Mouse (Mus musculus) 3T3-L1 (cell line): ENCODE results near the gene Erc2.

ENCODE experiments used
- DNase-seq: peaks from one replicate; pipeline ENCODE4 v3.0.0-alpha.2; 2015; ENCODE audit warnings: low read depth, low spot score

The Erc2 gene

DNA sequence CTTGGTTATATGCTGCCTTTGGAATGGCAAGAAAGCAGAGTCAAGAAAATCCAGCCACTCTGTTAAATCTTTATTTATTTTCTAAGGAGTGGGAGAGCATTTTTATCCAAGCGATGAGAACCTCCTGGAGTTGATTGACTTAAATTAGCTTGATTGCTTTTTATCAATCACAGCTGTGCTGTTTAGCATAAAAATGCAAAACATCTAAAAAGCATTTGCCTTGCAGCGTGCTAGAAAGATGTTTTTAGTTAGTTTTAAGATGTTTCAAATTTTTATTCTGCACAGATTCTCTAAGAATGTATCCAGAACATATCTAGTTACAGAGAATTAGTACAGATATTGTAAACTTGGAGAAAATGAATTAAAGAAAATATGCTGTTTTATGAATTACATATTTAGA lies 315.7 kb downstream of the Erc2 start:
- no peak for DNase-seq

DNA sequence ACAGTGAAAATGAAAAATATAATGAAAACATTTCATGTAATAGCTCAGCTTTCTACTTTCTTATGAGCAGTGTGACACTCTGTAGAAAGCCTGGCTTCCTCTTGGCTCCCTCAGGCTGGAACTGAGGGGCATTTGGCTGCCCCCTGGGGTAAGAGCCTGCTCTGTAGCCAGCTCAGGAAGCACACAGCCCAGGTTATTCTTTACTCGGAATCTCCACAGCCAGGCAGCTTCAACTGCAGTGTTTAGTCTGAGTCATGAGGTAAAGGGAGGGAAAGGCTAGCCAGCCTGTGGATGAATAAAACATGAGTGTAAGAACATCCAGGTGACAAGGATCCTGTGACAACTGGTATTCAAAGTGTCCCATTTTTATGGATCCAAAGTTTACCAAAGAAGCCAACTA lies 323.0 kb downstream of the Erc2 start:
- no peak for DNase-seq

DNA sequence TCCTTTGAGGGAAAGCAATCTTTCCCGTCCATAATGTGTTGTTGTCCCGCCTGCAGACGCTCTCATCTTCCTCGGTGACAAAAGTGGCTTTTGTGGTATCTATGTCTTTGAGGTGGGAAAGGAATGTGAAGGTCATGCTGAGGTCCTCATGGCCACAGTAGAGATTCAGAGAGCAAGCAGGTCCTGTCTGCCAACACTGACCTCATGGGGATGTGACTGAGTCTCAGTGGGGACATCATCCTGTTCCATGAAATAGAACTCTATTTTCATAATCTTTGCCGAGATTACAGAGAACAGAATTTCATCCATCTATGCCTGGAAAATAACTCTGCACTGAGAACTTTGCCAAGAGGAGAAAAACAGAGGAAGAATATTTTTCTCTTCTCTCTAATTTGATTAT lies 324.0 kb downstream of the Erc2 start:
- DNase-seq: no peak

DNA sequence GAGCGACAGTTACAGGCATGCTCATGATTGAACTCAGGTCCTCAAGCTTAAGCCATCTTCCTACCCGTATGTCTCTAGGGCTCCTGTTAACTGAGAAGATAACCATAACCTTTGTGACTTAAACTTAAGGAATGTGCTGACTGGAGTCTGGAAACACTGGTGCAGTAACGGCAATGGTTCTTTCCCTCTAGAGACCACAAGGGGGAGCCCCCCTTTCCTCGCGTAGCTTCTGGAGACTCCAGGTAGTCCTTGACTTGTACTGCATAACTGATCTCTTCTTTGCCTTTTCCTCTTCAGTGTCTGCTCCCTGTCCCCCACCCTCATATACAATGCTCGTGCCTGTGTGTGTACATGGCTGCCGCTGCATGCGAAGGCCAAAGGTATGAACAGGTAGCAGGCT lies 326.2 kb downstream of the Erc2 start:
- DNase-seq: peak; percentile 56

DNA sequence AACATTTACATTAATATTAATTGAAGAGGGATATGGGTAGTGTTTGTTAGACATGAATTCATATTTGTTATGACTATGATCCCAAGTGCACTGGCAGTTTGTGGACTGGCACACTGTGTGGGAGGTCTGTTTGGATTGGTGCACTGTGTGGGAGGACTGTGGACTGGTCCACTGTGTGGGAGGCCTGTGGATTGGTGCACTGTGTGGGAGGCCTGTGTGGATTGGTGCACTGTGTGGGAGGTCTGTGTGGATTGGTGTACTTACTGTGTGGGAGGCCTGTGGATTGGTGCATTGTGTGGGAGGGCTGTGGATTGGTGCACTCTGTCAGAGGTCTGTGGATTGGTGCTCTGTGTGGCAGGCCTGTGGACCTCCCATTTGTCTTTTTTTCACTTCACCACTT lies 331.6 kb downstream of the Erc2 start:
- DNase-seq: no peak

DNA sequence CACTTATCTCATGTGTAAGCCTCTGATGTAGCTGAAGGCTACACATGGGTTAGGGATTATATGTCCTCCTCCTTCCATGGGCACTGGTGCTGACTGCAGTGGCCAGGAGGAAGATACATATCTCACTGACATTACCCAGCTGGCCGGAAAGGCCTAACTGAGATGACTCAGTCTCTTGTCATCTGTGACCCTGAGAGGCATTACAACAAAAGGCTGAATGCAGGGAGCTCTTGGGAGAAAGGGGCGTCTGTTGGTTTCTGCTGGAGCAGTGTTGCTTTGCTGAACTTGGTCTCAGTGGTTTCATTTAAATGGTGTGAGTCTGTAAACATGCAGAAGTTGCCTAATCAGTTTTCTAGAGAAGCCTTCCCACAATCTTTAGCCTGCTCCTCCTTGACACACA lies 334.6 kb downstream of the Erc2 start:
- DNase-seq: peak; percentile 77

DNA sequence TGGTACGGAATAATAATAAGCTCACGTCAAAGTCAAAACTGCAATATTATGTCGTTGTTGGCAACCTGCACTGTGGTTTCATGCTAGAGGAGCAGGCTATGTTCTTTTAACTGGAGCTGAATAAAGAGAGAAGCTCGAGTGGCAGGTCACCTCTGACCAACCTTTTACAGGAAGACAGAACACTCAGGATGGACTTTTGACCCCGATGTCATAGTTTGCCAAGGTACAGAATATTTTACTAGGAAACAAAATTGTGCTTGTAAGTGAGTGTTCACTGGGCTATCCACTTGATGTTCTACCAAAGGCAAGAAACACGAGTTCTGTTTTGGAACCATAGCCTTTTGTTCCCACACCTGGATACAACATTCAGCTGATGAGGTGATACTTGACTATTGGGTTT lies 351.5 kb downstream of the Erc2 start:
- no peak for DNase-seq

DNA sequence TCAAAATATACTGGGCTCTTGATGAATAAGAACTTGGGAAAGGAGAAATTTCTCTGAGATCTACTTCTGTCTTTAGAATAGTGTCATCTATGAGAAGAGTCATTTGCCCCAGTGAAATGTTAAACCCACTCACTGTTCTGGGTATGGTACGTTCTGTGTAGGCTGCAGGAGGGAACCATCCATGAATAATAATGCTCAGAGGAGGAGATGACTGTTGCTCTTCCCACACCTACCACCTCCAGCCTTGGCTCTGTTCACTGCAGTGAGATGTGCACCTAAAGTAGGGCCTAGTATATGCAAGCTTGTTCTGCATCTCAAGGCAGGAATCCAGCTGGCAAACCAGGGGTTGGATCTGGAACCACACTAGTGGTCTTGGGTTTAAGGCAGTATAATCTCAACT lies 353.4 kb downstream of the Erc2 start:
- DNase-seq: no peak

DNA sequence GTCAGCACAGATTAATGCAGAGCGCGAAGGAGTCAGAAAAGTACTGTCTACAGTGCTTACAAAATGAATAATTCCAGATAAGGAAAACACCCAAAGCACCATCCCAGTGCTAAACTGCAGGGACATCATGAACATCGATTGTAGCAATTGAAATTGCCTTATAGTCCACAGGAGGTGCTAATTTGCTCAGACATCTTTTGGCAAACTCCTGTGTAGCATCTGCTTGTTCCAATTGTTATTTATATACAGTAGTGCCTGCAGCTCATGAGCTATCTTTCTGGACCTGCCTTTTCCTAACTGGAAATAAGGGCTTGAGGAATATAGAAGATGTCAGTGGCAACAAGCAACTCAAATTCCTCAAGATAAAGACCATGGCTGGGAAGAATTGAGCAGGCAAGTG lies 362.5 kb downstream of the Erc2 start:
- no peak for DNase-seq

DNA sequence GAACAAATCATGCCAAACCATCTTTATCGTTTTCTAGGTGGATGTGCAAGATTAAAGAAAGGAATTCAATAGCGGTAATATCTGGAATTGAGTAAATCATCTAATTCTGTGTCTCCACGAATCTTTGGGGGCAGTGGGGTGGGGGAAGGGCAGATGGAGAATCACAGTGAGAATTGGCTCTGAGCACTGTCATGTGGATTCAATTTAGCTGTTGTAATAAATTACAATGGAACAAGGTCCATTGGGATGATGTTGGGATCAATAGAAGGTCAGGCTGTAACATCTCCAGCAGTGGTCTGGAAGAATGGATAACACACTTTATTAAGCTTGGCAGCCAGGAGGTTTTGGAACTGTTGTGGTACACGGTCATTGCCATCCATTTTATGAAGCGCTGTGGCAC lies 363.0 kb downstream of the Erc2 start:
- no peak for DNase-seq

DNA sequence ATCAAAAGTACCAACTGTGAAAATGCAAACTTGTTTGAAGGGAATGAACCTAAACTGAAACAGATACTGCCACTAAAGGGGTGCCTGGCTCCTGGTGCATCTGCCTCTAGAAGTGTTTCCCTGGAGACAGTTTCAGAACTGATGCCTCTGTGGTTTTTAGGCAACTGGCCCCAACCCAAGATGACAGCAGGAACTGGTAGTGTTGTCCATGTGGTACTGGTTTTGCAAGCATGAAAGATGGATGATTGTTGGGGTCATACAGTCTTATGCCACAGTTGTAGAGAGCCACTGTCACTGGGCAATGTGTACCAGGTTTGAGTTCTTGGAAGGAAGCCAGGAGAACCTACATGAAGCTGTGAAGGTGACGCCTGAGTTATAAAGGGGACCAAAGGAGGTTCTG lies 365.2 kb downstream of the Erc2 start:
- DNase-seq: peak; percentile 12

DNA sequence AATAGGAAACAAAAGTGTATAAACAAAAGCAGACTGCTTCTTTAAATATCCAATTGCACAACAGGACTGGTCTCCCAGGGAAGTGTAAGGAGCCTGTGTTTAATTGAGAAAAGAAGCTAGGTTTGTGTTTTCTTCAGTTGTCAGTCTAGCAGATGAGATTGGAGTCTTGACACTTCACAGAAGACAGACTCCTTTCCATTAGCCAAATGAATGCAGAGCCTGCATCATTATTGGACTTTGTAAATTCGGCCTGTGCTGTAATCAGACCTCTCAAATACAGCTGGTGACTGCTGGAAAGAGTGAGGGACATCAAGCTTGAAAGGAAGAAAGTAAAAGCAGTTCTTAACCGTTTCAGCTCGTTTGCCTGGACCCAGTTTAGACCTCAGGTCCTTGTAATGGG lies 376.3 kb downstream of the Erc2 start:
- no peak for DNase-seq

DNA sequence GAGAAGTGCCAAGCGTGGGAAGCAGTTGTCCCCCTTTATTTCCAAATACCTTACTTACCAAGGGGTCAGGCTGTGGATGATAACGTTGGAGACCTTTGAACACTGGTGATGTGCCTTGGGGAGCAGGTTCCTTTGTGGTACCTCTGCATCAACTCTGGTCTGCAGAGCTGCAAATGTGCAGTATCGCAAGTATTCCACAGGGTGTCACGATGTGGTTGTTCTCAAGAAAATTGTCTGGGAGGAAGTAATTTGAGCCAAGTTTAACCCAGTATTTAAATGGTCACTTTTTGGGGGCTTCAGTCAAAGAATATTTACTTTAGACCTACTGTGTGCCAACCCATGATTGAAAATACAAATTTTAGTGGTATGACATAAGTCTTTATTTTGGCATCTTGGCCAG lies 381.8 kb downstream of the Erc2 start:
- DNase-seq: peak; percentile 51

DNA sequence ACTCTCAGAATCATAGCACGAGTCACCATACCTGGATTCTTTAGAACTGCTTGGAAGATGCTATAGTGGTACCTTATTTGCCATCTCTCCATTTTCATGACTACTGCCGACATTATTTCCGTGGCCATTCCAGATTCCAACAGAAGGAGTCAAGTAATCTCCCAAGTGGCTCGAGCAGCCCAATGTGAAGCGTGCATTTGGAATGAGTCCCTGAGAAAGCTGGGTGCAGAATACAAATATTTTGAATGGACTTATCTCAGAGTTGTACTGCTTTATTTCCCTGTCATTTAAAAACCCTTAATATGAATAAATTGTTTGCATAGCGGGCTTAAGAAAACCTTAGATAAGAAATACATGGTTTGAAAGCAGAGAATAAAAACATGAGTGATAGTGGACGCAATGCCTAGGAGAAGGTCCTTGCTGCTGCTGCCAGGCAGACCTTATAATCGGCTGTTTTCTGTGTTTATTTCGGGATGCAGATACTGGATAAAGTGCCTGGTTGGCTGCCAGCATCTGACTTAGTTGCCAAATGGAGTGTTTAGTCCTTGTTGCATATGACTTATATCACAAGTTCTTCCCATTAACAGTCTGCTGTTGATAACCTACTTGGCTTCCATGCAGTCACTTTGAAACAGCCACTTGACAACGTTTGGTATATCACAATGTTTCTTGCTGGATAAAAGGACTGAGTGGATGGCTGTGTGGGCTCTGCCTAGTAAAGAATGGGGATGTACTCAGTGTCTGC lies 388.5 kb downstream of the Erc2 start:
- no peak for DNase-seq

DNA sequence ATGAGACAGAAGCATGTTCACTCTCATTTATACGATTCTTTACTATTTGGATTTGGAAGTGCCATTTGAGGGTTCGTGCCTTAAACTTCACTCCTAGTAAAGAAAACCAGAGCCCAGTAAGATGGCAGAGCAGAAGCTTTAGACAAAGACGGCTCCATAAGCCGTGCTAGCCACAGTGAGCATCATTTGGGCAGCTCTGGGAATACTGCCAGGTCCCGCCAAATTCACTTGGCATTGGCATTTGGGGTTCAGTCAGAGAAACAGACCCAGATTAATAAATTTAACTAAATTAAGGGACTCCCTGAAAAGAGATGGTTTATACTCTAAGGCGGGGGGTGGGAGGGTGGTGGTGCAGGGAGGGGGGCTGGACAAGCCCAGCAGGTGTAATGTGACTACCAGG lies 401.0 kb downstream of the Erc2 start:
- no peak for DNase-seq

DNA sequence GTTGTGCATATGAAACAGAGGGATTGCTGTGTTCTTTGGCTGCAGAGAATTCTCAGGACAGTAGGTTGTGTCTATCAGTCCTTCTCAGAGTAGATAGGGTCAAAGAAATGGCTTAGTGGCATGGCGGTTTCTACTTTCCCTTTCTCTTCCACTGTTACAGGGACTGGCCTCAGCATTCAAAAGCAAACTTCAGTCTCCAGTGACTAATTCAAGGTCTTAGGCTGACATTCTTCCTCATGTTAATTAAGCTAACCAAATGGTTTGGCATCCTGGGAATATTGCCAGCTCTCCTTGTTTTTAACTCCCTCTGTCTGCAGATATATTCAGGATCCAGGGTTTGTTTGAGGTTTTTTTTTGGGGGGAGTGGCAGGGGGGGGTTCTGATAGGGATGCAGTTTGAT lies 408.6 kb downstream of the Erc2 start:
- DNase-seq: peak; percentile 32

DNA sequence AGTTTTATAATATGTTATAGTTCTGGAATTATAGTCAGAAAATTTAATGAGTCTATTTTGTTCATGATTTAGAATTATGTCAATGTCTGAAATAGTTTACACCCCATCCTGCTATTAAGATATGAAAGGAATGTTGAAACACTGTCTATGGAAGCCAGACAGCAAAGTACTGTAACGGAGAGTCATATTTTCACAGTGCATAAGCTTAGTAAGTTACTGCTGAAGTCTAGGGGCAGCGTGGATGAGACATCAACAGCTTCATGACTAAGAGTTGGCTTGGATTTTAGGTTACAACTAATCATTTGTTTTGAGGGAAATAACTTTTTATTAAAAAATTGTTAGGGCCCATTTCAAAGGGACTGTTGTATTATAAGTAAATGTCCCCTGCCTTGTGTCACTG lies 412.8 kb downstream of the Erc2 start:
- peak; percentile 56 for DNase-seq

DNA sequence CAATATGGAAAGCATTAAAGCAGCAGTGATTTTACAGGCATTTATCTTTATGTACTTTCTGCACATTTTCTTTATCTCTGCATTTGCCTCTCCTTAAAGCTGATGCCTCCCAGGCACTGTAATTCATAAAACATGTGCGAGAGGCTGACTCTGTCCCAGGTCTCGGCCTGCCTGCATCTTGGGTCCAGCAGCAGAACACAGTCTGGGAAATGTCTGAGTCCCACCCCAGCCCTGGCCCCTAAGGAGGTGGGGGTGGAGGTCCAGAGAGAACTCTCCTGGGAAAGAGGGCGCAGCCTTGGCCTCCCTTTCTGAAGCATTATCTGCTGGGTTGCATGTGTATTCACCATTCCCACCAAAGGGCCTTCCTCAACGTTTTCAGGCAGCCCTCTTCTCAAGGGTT lies 420.9 kb downstream of the Erc2 start:
- no peak for DNase-seq

DNA sequence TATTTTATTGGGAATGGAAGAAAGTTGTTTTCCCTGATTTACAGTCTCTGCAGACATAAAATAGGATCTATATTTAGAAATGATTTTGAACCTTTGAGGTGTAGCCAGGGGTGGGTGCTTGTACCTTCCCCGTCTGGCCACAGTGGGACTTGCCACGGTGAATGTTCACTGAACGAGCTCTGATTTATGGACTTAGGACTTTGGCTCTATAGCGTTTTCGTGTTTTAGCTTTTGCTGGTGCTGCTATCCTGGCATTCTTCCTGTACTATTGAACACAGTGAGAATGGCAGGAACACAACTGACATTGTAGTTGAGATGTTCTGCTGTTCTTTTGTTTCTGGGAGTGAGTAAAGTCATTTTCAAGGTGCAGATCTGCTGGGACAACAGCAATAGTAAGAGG lies 429.4 kb downstream of the Erc2 start:
- DNase-seq: no peak

DNA sequence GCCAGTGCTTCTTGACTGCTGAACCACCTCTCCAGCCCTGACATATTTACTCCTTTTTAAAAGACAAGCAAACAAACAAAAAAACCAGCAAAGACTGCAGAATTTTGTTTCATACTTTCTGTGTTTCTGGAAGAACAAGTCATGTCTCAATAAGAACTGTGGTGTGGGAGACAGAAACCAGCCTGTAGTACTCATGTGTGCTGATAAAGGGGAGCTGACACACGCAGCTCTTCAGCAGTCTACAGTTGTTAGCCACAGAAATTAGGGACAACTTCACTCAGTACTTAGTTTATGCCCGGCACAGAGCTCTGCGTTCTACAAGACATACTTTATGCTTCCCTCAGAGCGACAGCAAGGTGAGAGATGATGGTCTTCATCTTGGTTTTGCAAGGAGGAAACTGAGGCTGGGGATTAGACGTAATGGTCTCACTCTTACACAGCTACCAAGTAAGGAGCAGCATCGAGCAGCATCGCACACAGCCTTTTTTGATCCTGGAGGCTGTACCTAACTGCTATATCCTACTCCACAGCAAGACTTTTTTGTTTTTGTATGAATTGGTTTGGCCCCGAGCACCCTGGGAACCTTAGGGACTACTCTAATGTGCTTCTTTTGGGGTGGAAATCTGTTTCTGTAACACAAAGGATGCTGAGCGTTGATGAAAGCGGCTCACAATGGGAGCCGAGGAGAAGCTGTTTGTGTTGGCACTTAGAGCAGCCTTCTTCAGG lies 435.1 kb downstream of the Erc2 start:
- DNase-seq: no peak

DNA sequence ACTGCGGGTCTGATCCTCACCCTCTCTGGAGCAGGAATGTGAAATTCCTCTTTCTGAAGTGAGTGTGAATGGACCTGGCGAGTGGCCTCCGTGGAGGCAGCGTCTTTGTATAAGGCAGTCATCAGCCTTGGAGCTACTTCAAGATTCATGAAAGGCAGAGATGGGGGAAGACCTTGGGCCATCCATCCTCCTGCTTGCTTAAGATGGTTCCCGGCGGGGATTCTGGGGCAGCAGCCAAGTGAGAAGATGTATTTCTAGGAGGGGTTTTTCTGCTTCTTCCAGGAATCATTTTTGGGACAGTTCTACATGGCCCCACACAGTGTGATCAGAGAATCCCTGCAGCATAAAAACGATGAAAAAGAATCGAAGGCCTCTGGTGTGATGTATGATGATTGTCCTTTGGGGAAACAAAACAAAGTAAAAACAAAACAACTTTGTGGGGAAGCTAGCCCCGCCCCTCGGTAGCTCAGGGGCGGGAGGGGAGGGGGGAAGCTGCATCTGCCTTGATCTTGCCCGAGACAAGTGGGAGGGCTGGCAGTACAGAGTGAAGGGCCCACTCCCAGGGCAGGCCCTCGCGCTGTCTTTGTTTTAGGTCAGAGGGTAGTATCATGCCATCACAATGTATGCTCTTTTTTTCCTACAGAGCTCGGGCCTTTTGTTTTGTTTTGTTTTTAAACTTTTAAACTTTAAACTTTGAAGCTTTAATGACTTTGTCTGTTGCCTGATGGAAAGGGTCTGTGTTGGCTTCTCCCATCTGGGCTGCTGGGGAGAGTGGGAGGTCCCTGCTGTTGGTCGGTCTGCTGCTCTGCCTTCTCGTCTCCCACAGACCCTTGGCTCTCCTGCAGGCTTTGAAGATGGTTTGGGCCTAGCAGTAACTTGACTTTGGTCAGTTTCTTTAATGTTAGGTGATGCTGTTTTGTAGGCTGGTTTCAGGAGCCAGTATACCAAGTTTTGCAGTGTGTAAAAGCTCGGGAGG lies 435.9 kb downstream of the Erc2 start:
- no peak for DNase-seq

DNA sequence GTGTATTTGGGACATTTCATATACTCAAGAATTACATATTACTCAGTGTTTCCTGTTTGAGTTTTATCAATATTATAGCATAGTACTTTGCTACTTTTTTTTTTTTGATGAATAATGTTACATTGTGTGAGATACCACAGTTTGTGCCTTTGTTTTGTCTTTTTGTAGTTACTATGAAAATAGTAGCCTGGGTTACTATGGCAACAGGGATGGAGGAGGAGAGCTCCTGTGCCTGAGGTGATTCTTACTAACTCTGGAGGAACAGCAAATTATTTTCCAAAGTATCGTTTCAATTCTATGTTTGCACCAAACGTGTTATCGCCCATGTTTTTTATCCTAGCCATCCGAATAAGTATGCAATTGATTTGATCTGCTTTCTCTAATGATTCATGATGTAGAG lies 438.7 kb downstream of the Erc2 start:
- no peak for DNase-seq
